Mouse (Mus musculus): ENCODE results near the gene Bcas3. TPM values are rescaled to one million over a fixed set of nuclear protein-coding genes. Genes with fewer than 3 reads are reported as not detected.

Gene Bcas3
- polyA plus RNA-seq, 1 experiment = 17.0 TPM

GRCm38 (mm10) chr11:85691285-85691684 lies 338.3 kb downstream of the Bcas3 start:
- Histone ChIP-seq H3K27ac (ENCODE audit: insufficient read depth, low read length) (no peak overlapping the region), H3K4me3 (ENCODE audit: insufficient read depth, low read length) (no peak overlapping the region), H3K4me1 (ENCODE audit: control insufficient read depth, insufficient read depth, low read length) (peaks cover 3% of the 10 kb centered on the region; the same call in 1 of the 2 replicates)
- TF ChIP-seq CTCF (IDR thresholded peaks at IDR 0.05; ENCODE audit: borderline replicate concordance, insufficient read depth, low read length) (no peak), POLR2A (IDR thresholded peaks at IDR 0.05; ENCODE audit: low read depth, low read length) (no peak)

GRCm38 (mm10) chr11:85695614-85696263 lies 342.8 kb downstream of the Bcas3 start:
- no peak for TF ChIP-seq POLR2A (IDR thresholded peaks at IDR 0.05; ENCODE audit: low read depth, low read length)
- TF ChIP-seq CTCF (IDR thresholded peaks at IDR 0.05; ENCODE audit: borderline replicate concordance, insufficient read depth, low read length) = no peak
- no peak overlapping the region for H3K4me3 ChIP-seq (ENCODE audit: insufficient read depth, low read length)
- peaks cover 7% of the 10 kb centered on the region for H3K4me1 ChIP-seq (ENCODE audit: control insufficient read depth, insufficient read depth, low read length)
- no peak overlapping the region for H3K27ac ChIP-seq (ENCODE audit: insufficient read depth, low read length)

GRCm38 (mm10) chr11:85696491-85697398 lies 343.8 kb downstream of the Bcas3 start:
- Histone ChIP-seq H3K27ac (ENCODE audit: insufficient read depth, low read length) (no peak overlapping the region), H3K4me3 (ENCODE audit: insufficient read depth, low read length) (no peak overlapping the region), H3K4me1 (ENCODE audit: control insufficient read depth, insufficient read depth, low read length) (peaks cover 7% of the 10 kb centered on the region)
- no peak for TF ChIP-seq POLR2A (IDR thresholded peaks at IDR 0.05; ENCODE audit: low read depth, low read length)
- TF ChIP-seq CTCF (IDR thresholded peaks at IDR 0.05; ENCODE audit: borderline replicate concordance, insufficient read depth, low read length) = no peak

GRCm38 (mm10) chr11:85697468-85697867 lies 344.5 kb downstream of the Bcas3 start:
- Histone ChIP-seq H3K4me1 (ENCODE audit: control insufficient read depth, insufficient read depth, low read length) (peaks cover 7% of the 10 kb centered on the region), H3K27ac (ENCODE audit: insufficient read depth, low read length) (no peak overlapping the region), H3K4me3 (ENCODE audit: insufficient read depth, low read length) (no peak overlapping the region)
- TF ChIP-seq POLR2A (IDR thresholded peaks at IDR 0.05; ENCODE audit: low read depth, low read length) (no peak), CTCF (IDR thresholded peaks at IDR 0.05; ENCODE audit: borderline replicate concordance, insufficient read depth, low read length) (no peak)

- peaks cover 7% of the 10 kb centered on the region for H3K4me1 ChIP-seq (ENCODE audit: control insufficient read depth, insufficient read depth, low read length)
- no peak overlapping the region for H3K4me3 ChIP-seq (ENCODE audit: insufficient read depth, low read length)
- TF ChIP-seq POLR2A (IDR thresholded peaks at IDR 0.05; ENCODE audit: low read depth, low read length) = no peak
- TF ChIP-seq CTCF (IDR thresholded peaks at IDR 0.05; ENCODE audit: borderline replicate concordance, insufficient read depth, low read length) = no peak
- no peak overlapping the region for H3K27ac ChIP-seq (ENCODE audit: insufficient read depth, low read length)
Measured at GRCm38 (mm10) chr11:85698242-85698641, 345.3 kb downstream of the Bcas3 start.

GRCm38 (mm10) chr11:85704062-85704748 lies 351.2 kb downstream of the Bcas3 start:
- no peak for TF ChIP-seq CTCF (IDR thresholded peaks at IDR 0.05; ENCODE audit: borderline replicate concordance, insufficient read depth, low read length)
- no peak for TF ChIP-seq POLR2A (IDR thresholded peaks at IDR 0.05; ENCODE audit: low read depth, low read length)
- Histone ChIP-seq H3K27ac (ENCODE audit: insufficient read depth, low read length) (no peak overlapping the region), H3K4me3 (ENCODE audit: insufficient read depth, low read length) (no peak overlapping the region), H3K4me1 (ENCODE audit: control insufficient read depth, insufficient read depth, low read length) (no peaks in the 10 kb centered on the region)

GRCm38 (mm10) chr11:85706630-85707029 lies 353.7 kb downstream of the Bcas3 start:
- no peak overlapping the region for H3K27ac ChIP-seq (ENCODE audit: insufficient read depth, low read length)
- no peak overlapping the region for H3K4me3 ChIP-seq (ENCODE audit: insufficient read depth, low read length)
- H3K4me1 ChIP-seq (ENCODE audit: control insufficient read depth, insufficient read depth, low read length) = no peaks in the 10 kb centered on the region
- TF ChIP-seq POLR2A (IDR thresholded peaks at IDR 0.05; ENCODE audit: low read depth, low read length) (no peak), CTCF (IDR thresholded peaks at IDR 0.05; ENCODE audit: borderline replicate concordance, insufficient read depth, low read length) (no peak)

GRCm38 (mm10) chr11:85707496-85707895 lies 354.5 kb downstream of the Bcas3 start:
- no peak overlapping the region for H3K27ac ChIP-seq (ENCODE audit: insufficient read depth, low read length)
- H3K4me3 ChIP-seq (ENCODE audit: insufficient read depth, low read length) = no peak overlapping the region
- 0 out of 2 replicates have a peak, but pooled peaks cover under 1% of the 10 kb centered on the region for H3K4me1 ChIP-seq (ENCODE audit: control insufficient read depth, insufficient read depth, low read length)
- no peak for TF ChIP-seq POLR2A (IDR thresholded peaks at IDR 0.05; ENCODE audit: low read depth, low read length)
- no peak for TF ChIP-seq CTCF (IDR thresholded peaks at IDR 0.05; ENCODE audit: borderline replicate concordance, insufficient read depth, low read length)

- Histone ChIP-seq H3K4me1 (ENCODE audit: control insufficient read depth, insufficient read depth, low read length) (0 out of 2 replicates have a peak, but pooled peaks cover 2% of the 10 kb centered on the region), H3K27ac (ENCODE audit: insufficient read depth, low read length) (no peak overlapping the region), H3K4me3 (ENCODE audit: insufficient read depth, low read length) (no peak overlapping the region)
- TF ChIP-seq CTCF (IDR thresholded peaks at IDR 0.05; ENCODE audit: borderline replicate concordance, insufficient read depth, low read length) (no peak), POLR2A (IDR thresholded peaks at IDR 0.05; ENCODE audit: low read depth, low read length) (no peak)
Measured at GRCm38 (mm10) chr11:85709147-85709546, 356.2 kb downstream of the Bcas3 start.
